Mouse (Mus musculus) forebrain, embryonic 16.5 days (tissue): ENCODE data around the gene 9330159F19Rik. TPM values are rescaled to one million over a fixed set of nuclear protein-coding genes. Genes with fewer than 3 reads are reported as not detected.

Experiments used
- polyA plus RNA-seq: library from polyadenylated mRNA; unstranded; fragments of >200 nt; fragmentation: Nextera tagmentation; extraction: Ambion mirVana; gene quantifications from 2 replicates; pipeline ENCODE4 v1.2.1, GENCODE M21; 2015

Gene 9330159F19Rik
- polyA plus RNA-seq, 1 experiment from 2014 or later = 48.2 TPM

Other genes starting within 250 kb of the 9330159F19Rik start
- gene 2310057J18Rik, start 225.3 kb upstream of the 9330159F19Rik start, polyA plus RNA-seq = not detected in 2 replicates
- gene Soga3, start 67.8 kb upstream of the 9330159F19Rik start, polyA plus RNA-seq = 101 and 106 TPM in 2 replicates
- 16.3 and 18.5 TPM in 2 replicates for gene Gm49353, start 12.7 kb upstream of the 9330159F19Rik start, polyA plus RNA-seq
- gene Echdc1, start 101.6 kb downstream of the 9330159F19Rik start, polyA plus RNA-seq = 22.4 and 26.0 TPM in 2 replicates
- gene Rnf146, start 150.8 kb downstream of the 9330159F19Rik start, polyA plus RNA-seq = 107 and 108 TPM in 2 replicates